Mouse (Mus musculus) C2C12 (cell line): ENCODE data around the gene Aimp2.

ENCODE experiments used
- CEBPB ChIP-seq: IDR thresholded peaks from one replicate; pipeline ENCODE4 v1.6.1; 2011; ENCODE audit warnings: low read depth, mild to moderate bottlenecking, control low read depth, moderate library complexity
- CTCF ChIP-seq: IDR thresholded peaks from one replicate; pipeline ENCODE4 v1.5.1; 2011; ENCODE audit not compliant: control insufficient read depth, insufficient read depth, insufficient read length
- FOSL1 ChIP-seq: IDR thresholded peaks from one replicate; pipeline ENCODE4 v1.8.0; 2011; ENCODE audit warnings: mild to moderate bottlenecking, low read length; ENCODE audit not compliant: poor library complexity, insufficient read depth, severe bottlenecking
- MAX ChIP-seq: IDR thresholded peaks from one replicate; pipeline ENCODE4 v1.6.1; 2011; ENCODE audit warnings: mild to moderate bottlenecking, control low read depth
- MYOD1 ChIP-seq: IDR thresholded peaks from one replicate; pipeline ENCODE4 v1.6.1; 2011; ENCODE audit warnings: low read depth; ENCODE audit not compliant: control insufficient read depth, insufficient read length
- MYOG ChIP-seq: IDR thresholded peaks from one replicate; pipeline ENCODE4 v1.6.1; 2011; ENCODE audit not compliant: control insufficient read depth, insufficient read length; ENCODE audit errors: extremely low read depth
- USF1 ChIP-seq: IDR thresholded peaks from one replicate; pipeline ENCODE4 v1.6.1; 2011; ENCODE audit warnings: low read depth, mild to moderate bottlenecking, control low read depth, moderate library complexity

GRCm38 (mm10) chr5:143909417-143910400 is at the start of gene Aimp2, which contains the start of gene Pms2:
- TF ChIP-seq MYOG (no peak), CTCF (no peak), MAX (peak; percentile 96), USF1 (no peak), CEBPB (no peak), MYOD1 (no peak), FOSL1 (no peak)
